Mouse (Mus musculus): ENCODE measurements around the gene Map3k7cl. TPM values are rescaled to one million over a fixed set of nuclear protein-coding genes. Genes with fewer than 3 reads are reported as not detected.

Gene Map3k7cl
- total RNA-seq, 2 experiments from 2014 or later = 0.34 to 0.42 TPM

GRCm38 (mm10) chr16:87595149-87595548 is 42.0 kb downstream of the Map3k7cl start:
- no peak for TF ChIP-seq CTCF (IDR thresholded peaks at IDR 0.05)
- intact Hi-C loops (cut with DNase I) = no loop called here
- Histone ChIP-seq H3K27ac (no peak overlapping the region), H3K4me3 (no peak overlapping the region)
- no peak for DNase-seq (ENCODE audit: extremely low spot score in 1 of 2, low spot score in 2 of 2)

GRCm38 (mm10) chr16:87602717-87603526 is 49.8 kb downstream of the Map3k7cl start:
- intact Hi-C loops (cut with DNase I) = loop anchor here (5.0 kb wide), 1 partner anchor 94 kb away; the partner anchor contains the start of gene Bach1
- no peak overlapping the region for H3K27ac ChIP-seq
- no peak overlapping the region for H3K4me3 ChIP-seq
- TF ChIP-seq CTCF (IDR thresholded peaks at IDR 0.05) = no peak
- no peak for DNase-seq (ENCODE audit: extremely low spot score in 1 of 2, low spot score in 2 of 2)

GRCm38 (mm10) chr16:87604002-87604401 is 50.9 kb downstream of the Map3k7cl start:
- TF ChIP-seq CTCF (IDR thresholded peaks at IDR 0.05) = no peak
- no peak for DNase-seq (ENCODE audit: extremely low spot score in 1 of 2, low spot score in 2 of 2)
- intact Hi-C loops (cut with DNase I) = loop anchor here (5.0 kb wide), 1 partner anchor 93 kb away; the partner anchor contains the start of gene Bach1
- Histone ChIP-seq H3K4me3 (no peak overlapping the region), H3K27ac (no peak overlapping the region)

GRCm38 (mm10) chr16:87604883-87605282 is 51.8 kb downstream of the Map3k7cl start:
- DNase-seq (ENCODE audit: extremely low spot score in 1 of 2, low spot score in 2 of 2) = no peak
- intact Hi-C loops (cut with DNase I) = loop anchor here (5.0 kb wide), 1 partner anchor 92 kb away; the partner anchor contains the start of gene Bach1
- Histone ChIP-seq H3K4me3 (no peak overlapping the region), H3K27ac (no peak overlapping the region)
- no peak for TF ChIP-seq CTCF (IDR thresholded peaks at IDR 0.05)

GRCm38 (mm10) chr16:87607383-87607782 is 54.3 kb downstream of the Map3k7cl start:
- intact Hi-C loops (cut with DNase I) = no loop called here
- DNase-seq (ENCODE audit: extremely low spot score in 1 of 2, low spot score in 2 of 2) = no peak
- Histone ChIP-seq H3K27ac (no peak overlapping the region), H3K4me3 (no peak overlapping the region)
- TF ChIP-seq CTCF (IDR thresholded peaks at IDR 0.05) = no peak

GRCm38 (mm10) chr16:87607959-87608358 is 54.8 kb downstream of the Map3k7cl start:
- no peak for DNase-seq (ENCODE audit: extremely low spot score in 1 of 2, low spot score in 2 of 2)
- TF ChIP-seq CTCF (IDR thresholded peaks at IDR 0.05) = no peak
- no peak overlapping the region for H3K4me3 ChIP-seq
- no peak overlapping the region for H3K27ac ChIP-seq
- intact Hi-C loops (cut with DNase I) = no loop called here

GRCm38 (mm10) chr16:87610142-87610541 is 57.0 kb downstream of the Map3k7cl start:
- intact Hi-C loops (cut with DNase I) = no loop called here
- DNase-seq (ENCODE audit: extremely low spot score in 1 of 2, low spot score in 2 of 2) = no peak
- TF ChIP-seq CTCF (IDR thresholded peaks at IDR 0.05) = no peak
- no peak overlapping the region for H3K4me3 ChIP-seq
- H3K27ac ChIP-seq = no peak overlapping the region

- no peak for DNase-seq (ENCODE audit: extremely low spot score in 1 of 2, low spot score in 2 of 2)
- no peak for TF ChIP-seq CTCF (IDR thresholded peaks at IDR 0.05)
Measured at GRCm38 (mm10) chr16:87610556-87611295, 57.6 kb downstream of the Map3k7cl start.

GRCm38 (mm10) chr16:87611420-87611819 is 58.3 kb downstream of the Map3k7cl start:
- intact Hi-C loops (cut with DNase I) = no loop called here
- H3K27ac ChIP-seq = no peak overlapping the region
- H3K4me3 ChIP-seq = no peak overlapping the region
- TF ChIP-seq CTCF (IDR thresholded peaks at IDR 0.05) = no peak
- DNase-seq (ENCODE audit: extremely low spot score in 1 of 2, low spot score in 2 of 2) = no peak

More at GRCm38 (mm10) chr16:87610556-87611295, 57.6 kb downstream of the Map3k7cl start:
- intact Hi-C loops (cut with DNase I) = no loop called here
- H3K27ac ChIP-seq = no peak overlapping the region
- H3K4me3 ChIP-seq = no peak overlapping the region

- intact Hi-C loops (cut with DNase I) = no loop called here
- Histone ChIP-seq H3K4me3 (no peak overlapping the region), H3K27ac (no peak overlapping the region)
- no peak for DNase-seq (ENCODE audit: extremely low spot score in 1 of 2, low spot score in 2 of 2)
- no peak for TF ChIP-seq CTCF (IDR thresholded peaks at IDR 0.05)
Measured at GRCm38 (mm10) chr16:87612218-87612838, 59.2 kb downstream of the Map3k7cl start.

GRCm38 (mm10) chr16:87617377-87617776 is 64.2 kb downstream of the Map3k7cl start:
- no peak for DNase-seq (ENCODE audit: extremely low spot score in 1 of 2, low spot score in 2 of 2)
- no peak for TF ChIP-seq CTCF (IDR thresholded peaks at IDR 0.05)
- intact Hi-C loops (cut with DNase I) = no loop called here
- Histone ChIP-seq H3K4me3 (no peak overlapping the region), H3K27ac (no peak overlapping the region)

- intact Hi-C loops (cut with DNase I) = no loop called here
- no peak for DNase-seq (ENCODE audit: extremely low spot score in 1 of 2, low spot score in 2 of 2)
- Histone ChIP-seq H3K4me3 (no peak overlapping the region), H3K27ac (no peak overlapping the region)
- no peak for TF ChIP-seq CTCF (IDR thresholded peaks at IDR 0.05)
Measured at GRCm38 (mm10) chr16:87621246-87621645, 68.1 kb downstream of the Map3k7cl start.

All from left cerebral cortex, adult 2 months (tissue).